Mouse (Mus musculus): ENCODE measurements around the gene Lrp1. TPM values are rescaled to one million over a fixed set of nuclear protein-coding genes. Genes with fewer than 3 reads are reported as not detected.

Lrp1 gene
- polyA plus RNA-seq, 1 experiment: 404 TPM

- no peak overlapping the region for H3K27ac ChIP-seq (ENCODE audit: insufficient read depth, low read depth, low read length)
- no peaks in the 10 kb centered on the region for H3K4me1 ChIP-seq (ENCODE audit: control insufficient read depth, insufficient read depth, low read length)
- H3K4me3 ChIP-seq (ENCODE audit: insufficient read depth, low read depth, low read length): no peak overlapping the region
- TF ChIP-seq POLR2A (IDR thresholded peaks at IDR 0.05; ENCODE audit: insufficient read depth, low read depth, low read length): no peak
- no peak for TF ChIP-seq CTCF (IDR thresholded peaks at IDR 0.05; ENCODE audit: insufficient read depth, low read depth, low read length)
- WGBS: 80% methylated on average over 7 of the region's 7 CpGs
These were observed 11.8 kb upstream of the Lrp1 start for GRCm38 (mm10) chr10:127632668-127633271.

DNA sequence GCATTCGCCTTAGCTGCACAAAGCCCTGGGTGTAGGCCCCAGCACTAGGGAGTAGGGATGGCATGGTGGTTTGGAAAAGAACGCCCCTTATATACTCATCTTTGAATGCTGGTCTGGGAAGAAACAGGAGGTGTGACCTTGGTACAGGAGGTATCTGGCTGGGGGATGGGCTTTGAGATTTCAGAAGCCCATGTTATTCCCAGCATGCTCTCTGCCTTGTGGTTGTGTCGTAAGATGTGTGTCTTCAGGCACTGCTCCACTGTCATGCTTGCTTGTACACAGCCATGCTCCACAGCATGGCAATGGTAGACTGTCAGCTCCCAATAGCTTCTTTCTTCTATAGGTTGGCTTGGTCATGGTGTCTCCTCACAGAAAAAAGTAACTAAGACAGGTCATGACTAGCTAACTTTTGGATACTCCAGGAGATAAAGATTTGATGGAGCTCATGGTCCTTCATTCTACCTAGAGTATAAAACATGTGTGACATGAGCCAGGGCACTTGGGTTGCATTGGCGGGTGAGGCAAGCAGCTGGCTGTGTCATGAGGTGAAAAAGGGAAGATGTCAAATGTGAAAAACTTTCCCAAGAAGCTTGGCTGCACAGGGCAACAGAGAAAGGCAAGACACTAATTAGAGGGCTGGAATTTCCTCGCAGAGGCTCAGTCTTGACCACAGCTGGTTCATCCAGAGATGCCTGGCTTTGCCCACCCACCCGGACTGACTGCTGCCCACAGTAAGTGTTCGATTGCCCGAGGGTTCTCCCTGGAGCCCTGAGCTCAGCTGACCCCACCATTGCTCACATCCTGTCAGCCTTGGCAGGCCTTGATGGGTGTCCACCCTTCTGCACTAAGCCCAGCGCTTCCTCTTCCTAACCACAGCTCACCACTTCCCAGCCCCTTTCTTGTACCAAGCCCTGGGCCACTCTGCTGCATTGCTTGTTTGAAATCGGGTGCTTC is 10.6 kb upstream of the Lrp1 start:
- no peak overlapping the region for H3K4me3 ChIP-seq (ENCODE audit: insufficient read depth, low read depth, low read length)
- no peaks in the 10 kb centered on the region for H3K4me1 ChIP-seq (ENCODE audit: control insufficient read depth, insufficient read depth, low read length)
- WGBS: 89% methylated on average over 10 of the region's 10 CpGs
- TF ChIP-seq CTCF (IDR thresholded peaks at IDR 0.05; ENCODE audit: insufficient read depth, low read depth, low read length) (no peak), POLR2A (IDR thresholded peaks at IDR 0.05; ENCODE audit: insufficient read depth, low read depth, low read length) (no peak)
- H3K27ac ChIP-seq (ENCODE audit: insufficient read depth, low read depth, low read length): no peak overlapping the region

DNA sequence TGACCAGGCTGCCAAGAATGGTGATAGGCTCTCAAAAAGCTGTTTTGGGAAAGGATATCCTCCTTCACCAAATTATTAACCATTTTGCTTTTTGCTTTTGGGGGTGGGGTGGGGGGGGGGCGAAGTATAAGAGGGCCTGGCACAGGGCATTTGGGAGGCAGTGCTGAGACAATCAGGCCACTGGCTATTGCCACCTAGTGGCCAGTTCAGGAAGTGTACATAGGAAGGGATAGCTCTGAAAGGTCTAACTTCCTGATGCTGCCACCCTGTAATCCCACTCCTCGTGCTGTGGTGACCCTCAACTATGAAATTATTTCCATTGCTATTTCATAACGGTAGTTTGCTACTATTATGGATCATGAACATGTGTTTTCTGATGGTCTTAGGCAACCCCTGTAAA is 5.5 kb upstream of the Lrp1 start:
- 86% methylated on average over 3 of the region's 3 CpGs for WGBS
- Histone ChIP-seq H3K27ac (ENCODE audit: insufficient read depth, low read depth, low read length) (no peak overlapping the region), H3K4me3 (ENCODE audit: insufficient read depth, low read depth, low read length) (no peak overlapping the region), H3K4me1 (ENCODE audit: control insufficient read depth, insufficient read depth, low read length) (peaks cover 5% of the 10 kb centered on the region; the same call in 1 of the 2 replicates)
- no peak for TF ChIP-seq POLR2A (IDR thresholded peaks at IDR 0.05; ENCODE audit: insufficient read depth, low read depth, low read length)
- TF ChIP-seq CTCF (IDR thresholded peaks at IDR 0.05; ENCODE audit: insufficient read depth, low read depth, low read length): no peak

- Histone ChIP-seq H3K27ac (ENCODE audit: insufficient read depth, low read depth, low read length) (no peak overlapping the region), H3K4me3 (ENCODE audit: insufficient read depth, low read depth, low read length) (no peak overlapping the region), H3K4me1 (ENCODE audit: control insufficient read depth, insufficient read depth, low read length) (peaks cover 14% of the 10 kb centered on the region)
- WGBS: 96% methylated on average over 6 of the region's 6 CpGs
- TF ChIP-seq CTCF (IDR thresholded peaks at IDR 0.05; ENCODE audit: insufficient read depth, low read depth, low read length) (no peak), POLR2A (IDR thresholded peaks at IDR 0.05; ENCODE audit: insufficient read depth, low read depth, low read length) (no peak)
These were observed 2.7 kb upstream of the Lrp1 start for GRCm38 (mm10) chr10:127623439-127624216.

GRCm38 (mm10) chr10:127622661-127623060 is 1.7 kb upstream of the Lrp1 start:
- 76% methylated on average over 4 of the region's 4 CpGs for WGBS
- TF ChIP-seq CTCF (IDR thresholded peaks at IDR 0.05; ENCODE audit: insufficient read depth, low read depth, low read length) (no peak), POLR2A (IDR thresholded peaks at IDR 0.05; ENCODE audit: insufficient read depth, low read depth, low read length) (no peak)
- H3K4me1 ChIP-seq (ENCODE audit: control insufficient read depth, insufficient read depth, low read length): peaks cover 19% of the 10 kb centered on the region
- no peak overlapping the region for H3K27ac ChIP-seq (ENCODE audit: insufficient read depth, low read depth, low read length)
- H3K4me3 ChIP-seq (ENCODE audit: insufficient read depth, low read depth, low read length): no peak overlapping the region

- 5% methylated on average over 13 of the region's 13 CpGs for WGBS
- H3K27ac ChIP-seq (ENCODE audit: insufficient read depth, low read depth, low read length): peak overlapping the region; percentile 76; the same call in 1 of the 2 replicates
- peaks cover 25% of the 10 kb centered on the region for H3K4me1 ChIP-seq (ENCODE audit: control insufficient read depth, insufficient read depth, low read length)
- H3K4me3 ChIP-seq (ENCODE audit: insufficient read depth, low read depth, low read length): peak overlapping the region; percentile 70
- TF ChIP-seq POLR2A (IDR thresholded peaks at IDR 0.05; ENCODE audit: insufficient read depth, low read depth, low read length) (no peak), CTCF (IDR thresholded peaks at IDR 0.05; ENCODE audit: insufficient read depth, low read depth, low read length) (no peak)
These were observed 1.1 kb upstream of the Lrp1 start for GRCm38 (mm10) chr10:127622057-127622392.

DNA sequence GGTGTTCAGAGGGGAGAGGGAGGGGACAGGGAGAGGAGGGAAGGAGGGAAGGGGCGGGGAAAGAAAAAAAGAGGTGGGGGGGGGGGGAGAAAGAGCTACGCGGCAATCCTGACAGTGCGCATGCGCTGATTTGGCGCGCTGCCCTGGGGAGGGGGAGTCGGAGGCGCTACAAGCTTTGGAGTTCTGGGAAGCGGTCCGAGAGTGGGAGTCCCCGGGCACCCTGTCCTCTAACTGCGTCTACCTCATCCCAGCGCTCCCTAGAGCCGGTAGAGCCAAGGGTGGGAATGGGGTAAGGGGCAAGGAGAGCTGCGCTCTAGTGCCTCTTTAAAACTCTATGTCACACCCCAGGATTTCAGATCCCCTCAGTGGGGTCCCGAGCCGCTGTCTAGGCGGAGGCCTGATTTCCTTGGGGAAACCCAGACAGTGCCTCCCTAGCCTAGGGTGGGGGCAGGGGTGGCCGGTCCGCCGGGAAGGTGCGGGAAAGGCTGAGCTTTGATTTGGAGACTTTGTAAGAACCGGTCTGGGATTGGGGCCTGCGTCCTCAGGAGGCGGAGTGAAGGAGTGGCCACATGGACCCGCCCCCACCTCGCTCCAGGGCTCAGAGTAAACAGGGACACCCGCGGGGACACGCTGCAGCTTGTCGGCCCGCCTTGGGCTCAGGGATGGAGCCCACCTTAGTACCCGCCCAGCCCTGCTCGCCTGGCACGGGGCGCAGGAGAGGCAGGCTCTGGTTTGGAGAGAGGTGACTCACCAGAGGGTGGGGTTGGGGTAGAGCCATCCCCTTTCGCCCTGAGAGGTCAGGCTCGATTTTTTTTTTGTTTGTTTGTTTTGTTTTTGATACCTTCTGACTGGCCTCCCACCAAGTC is 476 bp upstream of the Lrp1 start:
- H3K4me1 ChIP-seq (ENCODE audit: control insufficient read depth, insufficient read depth, low read length): peaks cover 28% of the 10 kb centered on the region
- under 1% methylated on average over 38 of the region's 39 CpGs for WGBS
- H3K27ac ChIP-seq (ENCODE audit: insufficient read depth, low read depth, low read length): peak overlapping the region; percentile 76
- peak overlapping the region; percentile 70 for H3K4me3 ChIP-seq (ENCODE audit: insufficient read depth, low read depth, low read length)
- TF ChIP-seq POLR2A (IDR thresholded peaks at IDR 0.05; ENCODE audit: insufficient read depth, low read depth, low read length): no peak
- no peak for TF ChIP-seq CTCF (IDR thresholded peaks at IDR 0.05; ENCODE audit: insufficient read depth, low read depth, low read length)

GRCm38 (mm10) chr10:127619941-127620405 is 975 bp downstream of the Lrp1 start:
- no peak for TF ChIP-seq POLR2A (IDR thresholded peaks at IDR 0.05; ENCODE audit: insufficient read depth, low read depth, low read length)
- Histone ChIP-seq H3K4me3 (ENCODE audit: insufficient read depth, low read depth, low read length) (peak overlapping the region; percentile 87), H3K4me1 (ENCODE audit: control insufficient read depth, insufficient read depth, low read length) (peaks cover 42% of the 10 kb centered on the region), H3K27ac (ENCODE audit: insufficient read depth, low read depth, low read length) (no peak overlapping the region)
- WGBS: 3% methylated on average over 12 of the region's 12 CpGs
